Mouse (Mus musculus): ENCODE measurements around the gene Hdgf. TPM values are rescaled to one million over a fixed set of nuclear protein-coding genes. Genes with fewer than 3 reads are reported as not detected.

The Hdgf gene
- polyA plus RNA-seq, 1 experiment from 2014 or later: 165 TPM

DNA sequence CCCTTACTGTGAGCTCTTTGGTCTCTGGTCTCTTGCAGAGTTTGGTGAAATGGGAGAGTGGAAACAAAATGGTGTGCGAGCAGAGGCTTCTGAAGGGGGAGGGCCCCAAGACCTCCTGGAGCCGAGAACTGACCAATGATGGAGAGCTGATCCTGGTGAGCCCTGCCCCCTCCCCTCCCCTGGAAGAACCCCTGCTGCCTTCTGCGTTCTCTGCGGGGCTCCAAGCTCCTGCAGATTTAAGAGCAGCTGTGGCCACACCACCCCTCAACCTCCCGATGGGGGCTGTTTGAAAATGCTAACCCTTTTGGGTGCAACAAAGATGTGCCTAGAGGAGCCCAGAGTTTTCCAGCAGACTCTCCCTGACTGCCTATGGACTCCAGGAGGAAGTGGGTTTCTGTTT, 46.3 kb downstream of the Hdgf start:
- peak overlapping the region; percentile 47 for H3K4me2 ChIP-seq (replicated peaks; ENCODE audit: low read depth)
- peak overlapping the region; percentile 41; the same call in 1 of the 2 replicates for H3K9ac ChIP-seq (ENCODE audit: low read length)
- H3K36me3 ChIP-seq (ENCODE audit: control insufficient read depth, insufficient read depth, low read length): no peaks in the 10 kb centered on the region
- whole genome bisulfite sequencing: 9% methylated on average over 5 of the region's 5 CpGs
- no peaks in the 10 kb centered on the region for H3K27me3 ChIP-seq (ENCODE audit: control insufficient read depth, insufficient read depth, low read length)
- TF ChIP-seq CTCF (IDR thresholded peaks at IDR 0.05; ENCODE audit: low read depth) (no peak), EP300 (optimal IDR thresholded peaks at IDR 0.05) (no peak)
- no peaks in the 10 kb centered on the region; the same call in none of the 2 replicates for H3K4me1 ChIP-seq (replicated peaks; ENCODE audit: control insufficient read depth, insufficient read depth)
- H3K4me3 ChIP-seq (ENCODE audit: low read depth, low read length): peak overlapping the region; percentile 23
- H3K27ac ChIP-seq (replicated peaks): peak overlapping the region; percentile 61; the same call in 1 of the 2 replicates
- DNase-seq (ENCODE audit: low spot score): peak; percentile 19
- ATAC-seq (ENCODE audit: low FRiP score, low TSS enrichment): peak; percentile 68; the same call in 1 of the 2 replicates
- H3K9me3 ChIP-seq (ENCODE audit: control insufficient read depth, low read length): no peaks in the 10 kb centered on the region

DNA sequence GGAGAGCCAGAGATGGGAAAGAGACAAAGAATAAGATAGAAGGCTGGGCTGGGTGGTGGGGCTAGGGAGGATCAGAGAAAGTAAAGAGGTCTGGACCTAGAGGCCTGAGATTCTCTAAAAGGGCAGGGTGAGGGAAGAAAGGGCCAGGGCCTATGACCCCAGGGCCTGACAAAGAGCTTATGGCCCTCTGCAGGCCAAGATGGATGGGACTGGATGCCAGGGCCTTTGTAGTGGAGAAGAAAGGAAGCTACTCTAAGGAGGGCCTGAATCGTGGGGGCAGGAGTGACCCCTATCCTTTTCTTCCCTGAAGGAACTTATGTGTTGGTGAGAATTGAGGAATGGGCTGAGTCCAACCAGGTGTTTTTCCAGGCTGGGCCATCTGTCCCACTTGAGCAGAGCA, 51.9 kb downstream of the Hdgf start:
- no peak overlapping the region for H3K4me3 ChIP-seq (ENCODE audit: low read depth, low read length)
- no peaks in the 10 kb centered on the region for H3K9me3 ChIP-seq (ENCODE audit: control insufficient read depth, low read length)
- H3K27me3 ChIP-seq (ENCODE audit: control insufficient read depth, insufficient read depth, low read length): no peaks in the 10 kb centered on the region
- DNase-seq (ENCODE audit: low spot score) (no peak), ATAC-seq (ENCODE audit: low FRiP score, low TSS enrichment) (no peak)
- peak overlapping the region; percentile 53 for H3K27ac ChIP-seq (replicated peaks)
- no peak overlapping the region for H3K4me2 ChIP-seq (replicated peaks; ENCODE audit: low read depth)
- WGBS: 12% methylated on average over 1 of the region's 1 CpGs
- TF ChIP-seq EP300 (optimal IDR thresholded peaks at IDR 0.05): no peak
- TF ChIP-seq CTCF (IDR thresholded peaks at IDR 0.05; ENCODE audit: low read depth): no peak
- H3K36me3 ChIP-seq (ENCODE audit: control insufficient read depth, insufficient read depth, low read length): no peaks in the 10 kb centered on the region
- H3K9ac ChIP-seq (ENCODE audit: low read length): no peak overlapping the region
- H3K4me1 ChIP-seq (replicated peaks; ENCODE audit: control insufficient read depth, insufficient read depth): peaks cover 5% of the 10 kb centered on the region

DNA sequence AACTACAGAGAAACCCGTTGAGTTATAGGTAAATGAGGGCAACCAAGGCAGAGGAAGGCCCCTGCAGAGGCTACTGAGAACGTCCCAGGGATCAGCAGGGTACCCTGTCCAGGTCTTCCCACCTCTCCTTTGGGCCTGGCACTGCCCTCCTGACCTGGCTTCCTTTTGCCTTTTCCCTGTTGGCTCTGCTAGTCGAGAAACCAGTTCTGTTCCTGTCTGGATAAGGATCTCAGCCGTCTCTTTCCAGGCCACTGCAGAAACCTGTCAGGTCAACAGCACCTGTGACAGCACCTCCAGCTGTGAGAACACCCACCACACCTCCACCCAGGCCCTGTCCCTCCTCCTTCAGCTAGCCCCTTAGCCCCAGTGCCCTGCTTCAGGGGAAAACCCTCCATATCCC, 52.4 kb downstream of the Hdgf start:
- Histone ChIP-seq H3K4me3 (ENCODE audit: low read depth, low read length) (no peak overlapping the region), H3K4me2 (replicated peaks; ENCODE audit: low read depth) (no peak overlapping the region), H3K9me3 (ENCODE audit: control insufficient read depth, low read length) (no peaks in the 10 kb centered on the region), H3K4me1 (replicated peaks; ENCODE audit: control insufficient read depth, insufficient read depth) (peaks cover 5% of the 10 kb centered on the region), H3K27ac (replicated peaks) (peak overlapping the region; percentile 53), H3K36me3 (ENCODE audit: control insufficient read depth, insufficient read depth, low read length) (no peaks in the 10 kb centered on the region), H3K9ac (ENCODE audit: low read length) (no peak overlapping the region), H3K27me3 (ENCODE audit: control insufficient read depth, insufficient read depth, low read length) (no peaks in the 10 kb centered on the region)
- DNase-seq (ENCODE audit: low spot score) (no peak), ATAC-seq (ENCODE audit: low FRiP score, low TSS enrichment) (no peak)
- TF ChIP-seq CTCF (IDR thresholded peaks at IDR 0.05; ENCODE audit: low read depth) (no peak), EP300 (optimal IDR thresholded peaks at IDR 0.05) (no peak)
- WGBS: 39% methylated on average over 4 of the region's 4 CpGs

DNA sequence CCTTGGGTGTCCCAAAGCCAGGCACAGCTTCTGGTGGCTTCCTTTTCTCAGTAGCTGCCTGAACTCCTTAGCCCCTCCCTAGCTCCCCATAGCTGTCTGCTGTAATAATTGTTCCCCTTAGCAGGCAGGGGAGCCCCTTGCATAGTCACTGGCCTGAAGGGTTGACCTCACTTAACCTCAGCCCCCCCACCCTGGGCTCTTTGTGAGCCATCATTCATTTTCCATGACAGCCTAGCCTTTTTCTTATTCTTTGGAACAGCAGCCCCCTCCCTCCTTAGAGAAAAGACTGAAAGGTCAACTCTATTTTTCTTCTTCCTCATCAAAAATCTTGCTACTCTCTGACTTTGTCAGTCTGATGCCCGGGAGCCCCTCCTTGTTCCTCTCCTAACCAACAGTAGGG, 52.8 kb downstream of the Hdgf start:
- 11% methylated on average over 1 of the region's 1 CpGs for WGBS
- Histone ChIP-seq H3K4me3 (ENCODE audit: low read depth, low read length) (no peak overlapping the region), H3K27ac (replicated peaks) (0 out of 2 replicates have a peak overlapping the region, but pooled peaks have one; percentile 9), H3K36me3 (ENCODE audit: control insufficient read depth, insufficient read depth, low read length) (no peaks in the 10 kb centered on the region), H3K9me3 (ENCODE audit: control insufficient read depth, low read length) (no peaks in the 10 kb centered on the region), H3K27me3 (ENCODE audit: control insufficient read depth, insufficient read depth, low read length) (no peaks in the 10 kb centered on the region), H3K9ac (ENCODE audit: low read length) (no peak overlapping the region), H3K4me2 (replicated peaks; ENCODE audit: low read depth) (no peak overlapping the region), H3K4me1 (replicated peaks; ENCODE audit: control insufficient read depth, insufficient read depth) (peaks cover 5% of the 10 kb centered on the region)
- TF ChIP-seq CTCF (IDR thresholded peaks at IDR 0.05; ENCODE audit: low read depth) (no peak), EP300 (optimal IDR thresholded peaks at IDR 0.05) (no peak)
- no peak for DNase-seq (ENCODE audit: low spot score)
- no peak for ATAC-seq (ENCODE audit: low FRiP score, low TSS enrichment)

DNA sequence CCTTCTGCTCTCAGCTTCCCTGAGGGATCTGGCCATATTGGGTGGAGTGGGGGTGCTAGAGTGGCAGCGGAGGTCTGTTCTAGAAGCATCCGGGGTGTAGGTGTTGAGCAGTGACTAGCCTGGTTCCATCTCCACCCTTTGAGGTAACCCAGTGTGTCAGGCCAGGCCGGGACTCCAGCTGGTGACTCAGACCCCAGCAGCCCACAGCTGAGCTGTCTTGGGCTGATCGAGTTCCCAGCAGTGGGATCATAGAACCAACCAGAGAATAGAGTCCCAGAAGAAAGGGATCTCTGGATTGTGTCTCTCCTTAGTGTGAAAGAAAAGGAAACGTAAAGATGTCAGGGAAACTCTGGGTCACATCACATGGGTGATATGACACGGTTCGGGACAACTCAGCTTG, 53.2 kb downstream of the Hdgf start:
- ATAC-seq (ENCODE audit: low FRiP score, low TSS enrichment): no peak
- no peaks in the 10 kb centered on the region for H3K9me3 ChIP-seq (ENCODE audit: control insufficient read depth, low read length)
- H3K27ac ChIP-seq (replicated peaks): 0 out of 2 replicates have a peak overlapping the region, but pooled peaks have one; percentile 89
- no peak for TF ChIP-seq CTCF (IDR thresholded peaks at IDR 0.05; ENCODE audit: low read depth)
- H3K4me3 ChIP-seq (ENCODE audit: low read depth, low read length): no peak overlapping the region
- DNase-seq (ENCODE audit: low spot score): no peak
- no peaks in the 10 kb centered on the region for H3K27me3 ChIP-seq (ENCODE audit: control insufficient read depth, insufficient read depth, low read length)
- H3K36me3 ChIP-seq (ENCODE audit: control insufficient read depth, insufficient read depth, low read length): no peaks in the 10 kb centered on the region
- no peak overlapping the region for H3K4me2 ChIP-seq (replicated peaks; ENCODE audit: low read depth)
- no peak overlapping the region for H3K9ac ChIP-seq (ENCODE audit: low read length)
- peaks cover 5% of the 10 kb centered on the region for H3K4me1 ChIP-seq (replicated peaks; ENCODE audit: control insufficient read depth, insufficient read depth)
- 61% methylated on average over 7 of the region's 7 CpGs for WGBS

DNA sequence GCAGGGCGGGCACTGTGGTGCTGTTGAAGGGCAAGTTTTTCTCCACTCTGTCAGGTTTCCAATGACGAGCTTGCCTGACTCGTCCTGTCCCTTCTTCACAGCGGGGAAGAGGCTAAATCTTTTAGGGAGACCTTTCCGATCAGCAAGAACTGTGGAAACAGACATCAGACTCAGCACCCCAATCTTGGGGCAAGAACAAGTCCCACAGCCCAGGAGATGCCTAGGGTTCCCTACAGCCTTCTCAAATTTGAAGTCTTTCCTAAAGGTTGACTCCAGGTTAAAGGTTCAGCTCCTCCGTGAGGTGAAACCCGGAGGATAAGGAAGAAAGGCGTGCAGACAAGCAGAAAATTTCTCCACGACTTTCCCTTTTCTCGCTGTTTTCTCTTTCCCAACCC, 54.1 kb downstream of the Hdgf start:
- Histone ChIP-seq H3K36me3 (ENCODE audit: control insufficient read depth, insufficient read depth, low read length) (no peaks in the 10 kb centered on the region), H3K9ac (ENCODE audit: low read length) (peak overlapping the region; percentile 72), H3K4me1 (replicated peaks; ENCODE audit: control insufficient read depth, insufficient read depth) (peaks cover 5% of the 10 kb centered on the region), H3K9me3 (ENCODE audit: control insufficient read depth, low read length) (no peaks in the 10 kb centered on the region), H3K4me3 (ENCODE audit: low read depth, low read length) (peak overlapping the region; percentile 48), H3K4me2 (replicated peaks; ENCODE audit: low read depth) (peak overlapping the region; percentile 87), H3K27ac (replicated peaks) (peak overlapping the region; percentile 89), H3K27me3 (ENCODE audit: control insufficient read depth, insufficient read depth, low read length) (no peaks in the 10 kb centered on the region)
- ATAC-seq (ENCODE audit: low FRiP score, low TSS enrichment) (no peak), DNase-seq (ENCODE audit: low spot score) (no peak)
- TF ChIP-seq EP300 (optimal IDR thresholded peaks at IDR 0.05): no peak
- no peak for TF ChIP-seq CTCF (IDR thresholded peaks at IDR 0.05; ENCODE audit: low read depth)
- WGBS: 8% methylated on average over 10 of the region's 10 CpGs

All from stomach, postnatal 0 days (tissue).